Mouse (Mus musculus): ENCODE measurements around the gene Arhgef40.

DNA sequence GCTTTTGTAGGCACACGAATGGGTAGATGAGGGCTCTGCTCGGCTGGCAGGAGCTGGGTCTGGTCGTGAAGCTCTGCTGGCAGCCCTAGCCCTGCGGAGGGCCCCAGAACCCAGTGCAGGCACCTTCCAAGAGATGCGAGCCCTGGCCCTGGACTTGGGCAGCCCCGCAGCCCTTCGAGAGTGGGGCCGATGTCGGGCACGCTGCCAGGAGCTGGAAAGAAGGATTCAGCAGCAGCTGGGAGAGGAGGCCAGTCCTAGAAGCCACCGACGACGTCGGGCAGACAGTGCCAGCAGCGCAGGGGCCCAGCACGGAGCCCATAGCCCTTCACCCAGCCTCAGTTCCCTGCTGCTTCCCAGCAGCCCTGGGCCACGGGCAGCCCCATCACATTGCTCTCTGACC lies 12.3 kb downstream of the Arhgef40 start:
- TF ChIP-seq CTCF (IDR thresholded peaks at IDR 0.05; ENCODE audit: borderline replicate concordance, insufficient read depth, low read depth, low read length) = no peak
- TF ChIP-seq POLR2A (IDR thresholded peaks at IDR 0.05; ENCODE audit: borderline replicate concordance, insufficient read depth, low read length) = no peak

Data from cerebellum, adult 2 months (tissue).